Mouse (Mus musculus) liver, embryonic 15.5 days (tissue): ENCODE data around the gene Fyn. TPM values are rescaled to one million over a fixed set of nuclear protein-coding genes. Genes with fewer than 3 reads are reported as not detected.

Experiments
- ATAC-seq: fragments of 200-750 bp; cut with Nextera tagmentation; 2 replicates; pipeline ENCODE4 v1.8.0; 2017; ENCODE audit warnings: moderate number of reproducible peaks, mild to moderate bottlenecking, moderate library complexity; ENCODE audit not compliant: insufficient read depth
- H3K27ac ChIP-seq: fragments of 300-500 bp; sonication (generic); replicated peaks from 2 replicates; pipeline ENCODE4 v1.5.1; 2015; ENCODE audit warnings: mild to moderate bottlenecking, inconsistent platforms
- H3K27me3 ChIP-seq: fragments of 300-500 bp; sonication (generic); 2 replicates; pipeline ENCODE4 v1.6.1; 2015; ENCODE audit warnings: mild to moderate bottlenecking, inconsistent platforms
- H3K36me3 ChIP-seq: fragments of 300-500 bp; sonication (generic); replicated peaks from 2 replicates; pipeline ENCODE4 v1.6.1; 2015; ENCODE audit warnings: moderate library complexity, mild to moderate bottlenecking, inconsistent platforms
- H3K4me1 ChIP-seq: fragments of 300-500 bp; sonication (generic); replicated peaks from 2 replicates; pipeline ENCODE4 v1.6.1; 2015; ENCODE audit warnings: inconsistent platforms
- H3K4me2 ChIP-seq: fragments of 300-500 bp; sonication (generic); 2 replicates; pipeline ENCODE4 v1.6.1; 2015; ENCODE audit warnings: moderate library complexity, mild to moderate bottlenecking, inconsistent platforms
- H3K4me3 ChIP-seq: fragments of 300-500 bp; sonication (generic); replicated peaks from 2 replicates; pipeline ENCODE4 v1.5.1; 2015; ENCODE audit warnings: mild to moderate bottlenecking, inconsistent platforms
- H3K9ac ChIP-seq: fragments of 300-500 bp; sonication (generic); 2 replicates; pipeline ENCODE4 v1.6.1; 2015; ENCODE audit warnings: moderate library complexity, mild to moderate bottlenecking, inconsistent platforms
- H3K9me3 ChIP-seq: fragments of 300-500 bp; sonication (generic); replicated peaks from 2 replicates; pipeline ENCODE4 v1.6.1; 2016; ENCODE audit warnings: inconsistent platforms
- WGBS: fragments of 180-500 bp; shearing (Covaris S2); methylation state at CpG from one replicate; pipeline ENCODE4 v1.1.7; 2015; ENCODE audit warnings: mixed read lengths; ENCODE audit not compliant: insufficient replicate concordance; 5-methylcytosine and 5-hydroxymethylcytosine counted together
- polyA plus RNA-seq: library from polyadenylated mRNA; unstranded; fragments of >200 nt; fragmentation: Nextera tagmentation; extraction: Ambion mirVana; gene quantifications from 2 replicates; pipeline ENCODE4 v1.2.1, GENCODE M21; 2015

Gene Fyn
- polyA plus RNA-seq, 1 experiment from 2014 or later: 6.1 TPM

GRCm38 (mm10) chr10:39597116-39597791 lies 228.6 kb downstream of the Fyn start:
- no peak overlapping the region for H3K9ac ChIP-seq
- H3K27me3 ChIP-seq: no peaks in the 10 kb centered on the region
- no peak overlapping the region for H3K4me3 ChIP-seq
- no peaks in the 10 kb centered on the region for H3K36me3 ChIP-seq
- H3K4me1 ChIP-seq: no peaks in the 10 kb centered on the region
- 53% methylated on average over 9 of the region's 9 CpGs for WGBS
- H3K9me3 ChIP-seq: no peaks in the 10 kb centered on the region
- ATAC-seq: no peak
- H3K27ac ChIP-seq: no peak overlapping the region
- H3K4me2 ChIP-seq: no peak overlapping the region

- no peak for ATAC-seq
- H3K9ac ChIP-seq: no peak overlapping the region
- H3K4me1 ChIP-seq: no peaks in the 10 kb centered on the region
- no peaks in the 10 kb centered on the region for H3K27me3 ChIP-seq
- H3K4me3 ChIP-seq: no peak overlapping the region
- H3K36me3 ChIP-seq: no peaks in the 10 kb centered on the region
- H3K27ac ChIP-seq: no peak overlapping the region
- 49% methylated on average over 3 of the region's 3 CpGs for WGBS
- no peak overlapping the region for H3K4me2 ChIP-seq
- H3K9me3 ChIP-seq: no peaks in the 10 kb centered on the region
Measured at GRCm38 (mm10) chr10:39597792-39598183, 229.1 kb downstream of the Fyn start.

GRCm38 (mm10) chr10:39599601-39600000 lies 230.9 kb downstream of the Fyn start:
- no peak overlapping the region for H3K4me2 ChIP-seq
- H3K27me3 ChIP-seq: no peaks in the 10 kb centered on the region
- H3K9me3 ChIP-seq: no peaks in the 10 kb centered on the region
- no peak overlapping the region for H3K4me3 ChIP-seq
- no peak for ATAC-seq
- H3K36me3 ChIP-seq: no peaks in the 10 kb centered on the region
- H3K9ac ChIP-seq: no peak overlapping the region
- no peaks in the 10 kb centered on the region for H3K4me1 ChIP-seq
- 61% methylated on average over 4 of the region's 4 CpGs for WGBS
- H3K27ac ChIP-seq: no peak overlapping the region

- Histone ChIP-seq H3K27ac (no peak overlapping the region), H3K27me3 (no peaks in the 10 kb centered on the region), H3K4me2 (no peak overlapping the region), H3K9me3 (no peaks in the 10 kb centered on the region), H3K4me3 (no peak overlapping the region), H3K9ac (no peak overlapping the region), H3K36me3 (no peaks in the 10 kb centered on the region), H3K4me1 (no peaks in the 10 kb centered on the region)
- 10% methylated on average over 1 of the region's 1 CpGs for WGBS
- ATAC-seq: no peak
Measured at GRCm38 (mm10) chr10:39600115-39600514, 231.5 kb downstream of the Fyn start.

- whole genome bisulfite sequencing: 19% methylated on average over 5 of the region's 5 CpGs
- no peak for ATAC-seq
- Histone ChIP-seq H3K36me3 (no peaks in the 10 kb centered on the region), H3K4me1 (no peaks in the 10 kb centered on the region), H3K9me3 (no peaks in the 10 kb centered on the region), H3K4me2 (no peak overlapping the region), H3K4me3 (no peak overlapping the region), H3K27me3 (no peaks in the 10 kb centered on the region), H3K9ac (no peak overlapping the region), H3K27ac (no peak overlapping the region)
Measured at GRCm38 (mm10) chr10:39601068-39601467, 232.4 kb downstream of the Fyn start.

GRCm38 (mm10) chr10:39606434-39606833 lies 237.8 kb downstream of the Fyn start:
- Histone ChIP-seq H3K4me2 (no peak overlapping the region), H3K4me1 (peaks cover 3% of the 10 kb centered on the region; the same call in 1 of the 2 replicates), H3K36me3 (no peaks in the 10 kb centered on the region), H3K27ac (no peak overlapping the region), H3K27me3 (no peaks in the 10 kb centered on the region), H3K9me3 (no peaks in the 10 kb centered on the region), H3K4me3 (no peak overlapping the region), H3K9ac (no peak overlapping the region)
- WGBS: 68% methylated on average over 1 of the region's 1 CpGs
- no peak for ATAC-seq

GRCm38 (mm10) chr10:39611234-39611633 lies 242.6 kb downstream of the Fyn start:
- Histone ChIP-seq H3K4me1 (peaks cover 6% of the 10 kb centered on the region), H3K9ac (no peak overlapping the region), H3K27ac (no peak overlapping the region), H3K36me3 (no peaks in the 10 kb centered on the region), H3K27me3 (no peaks in the 10 kb centered on the region), H3K4me3 (no peak overlapping the region), H3K4me2 (no peak overlapping the region), H3K9me3 (no peaks in the 10 kb centered on the region)
- 70% methylated on average over 3 of the region's 3 CpGs for WGBS
- no peak for ATAC-seq

- H3K4me3 ChIP-seq: no peak overlapping the region
- no peak for ATAC-seq
- no peaks in the 10 kb centered on the region for H3K9me3 ChIP-seq
- H3K27ac ChIP-seq: no peak overlapping the region
- H3K4me1 ChIP-seq: peaks cover 6% of the 10 kb centered on the region
- H3K36me3 ChIP-seq: no peaks in the 10 kb centered on the region
- no peaks in the 10 kb centered on the region for H3K27me3 ChIP-seq
- no peak overlapping the region for H3K4me2 ChIP-seq
- 53% methylated on average over 2 of the region's 2 CpGs for WGBS
- H3K9ac ChIP-seq: no peak overlapping the region
Measured at GRCm38 (mm10) chr10:39612131-39612530, 243.5 kb downstream of the Fyn start.

GRCm38 (mm10) chr10:39612633-39612988 lies 244.0 kb downstream of the Fyn start, which contains the start of gene Traf3ip2:
Gene Traf3ip2 (plus strand): TSS chr10:39612934.
- peak within 1 kb of the TSS; percentile 62 for H3K4me2 ChIP-seq
- H3K27ac ChIP-seq: peak within 1 kb of the TSS; percentile 61
- H3K4me1 ChIP-seq: peaks cover 6% of the 10 kb centered on the region
- no peaks in the 10 kb centered on the region for H3K9me3 ChIP-seq
- no peaks in the 10 kb centered on the region for H3K36me3 ChIP-seq
- ATAC-seq: no peak
- no peak within 1 kb of the TSS for H3K9ac ChIP-seq
- no peaks in the 10 kb centered on the region for H3K27me3 ChIP-seq
- peak within 1 kb of the TSS; percentile 43 for H3K4me3 ChIP-seq
- WGBS: 18% methylated on average over 4 of the region's 4 CpGs

GRCm38 (mm10) chr10:39612989-39613831 lies 244.6 kb downstream of the Fyn start:
- Histone ChIP-seq H3K9ac (no peak overlapping the region), H3K4me2 (peak overlapping the region; percentile 62), H3K9me3 (no peaks in the 10 kb centered on the region), H3K27me3 (no peaks in the 10 kb centered on the region), H3K4me3 (peak overlapping the region; percentile 43), H3K27ac (peak overlapping the region; percentile 61), H3K4me1 (peaks cover 6% of the 10 kb centered on the region), H3K36me3 (no peaks in the 10 kb centered on the region)
- ATAC-seq: peak; percentile 44
- 13% methylated on average over 26 of the region's 26 CpGs for WGBS

- no peaks in the 10 kb centered on the region for H3K36me3 ChIP-seq
- H3K4me1 ChIP-seq: peaks cover 6% of the 10 kb centered on the region
- no peak overlapping the region for H3K27ac ChIP-seq
- H3K9ac ChIP-seq: no peak overlapping the region
- no peaks in the 10 kb centered on the region for H3K27me3 ChIP-seq
- WGBS: 41% methylated on average over 2 of the region's 2 CpGs
- no peaks in the 10 kb centered on the region for H3K9me3 ChIP-seq
- H3K4me2 ChIP-seq: peak overlapping the region; percentile 62; the same call in 1 of the 2 replicates
- ATAC-seq: no peak
- H3K4me3 ChIP-seq: no peak overlapping the region
Measured at GRCm38 (mm10) chr10:39613973-39614372, 245.3 kb downstream of the Fyn start.
